Mouse (Mus musculus) forebrain, embryonic 14.5 days (tissue): ENCODE results near the gene Tekt3. TPM values are rescaled to one million over a fixed set of nuclear protein-coding genes. Genes with fewer than 3 reads are reported as not detected.

Source experiments
- ATAC-seq: fragments of 200-750 bp; cut with Nextera tagmentation; 2 replicates; pipeline ENCODE4 v1.8.0; 2017; ENCODE audit warnings: mild to moderate bottlenecking, moderate library complexity
- DNase-seq: peaks from one replicate; pipeline ENCODE4 v3.0.0-alpha.2; 2015; ENCODE audit warnings: low spot score
- H3K27ac ChIP-seq: fragments of 300-500 bp; sonication (generic); 2 replicates; pipeline ENCODE4 v1.5.1; 2014; ENCODE audit warnings: low read depth, mild to moderate bottlenecking, control low read depth, low read length, moderate library complexity
- H3K27me3 ChIP-seq: fragments of 300-500 bp; sonication (generic); replicated peaks from 2 replicates; pipeline ENCODE4 v1.6.1; 2014; ENCODE audit warnings: low read length, control low read depth, mixed read lengths; ENCODE audit not compliant: control insufficient read depth, insufficient read depth
- H3K36me3 ChIP-seq: fragments of 300-500 bp; sonication (generic); 2 replicates; pipeline ENCODE4 v1.6.1; 2014; ENCODE audit warnings: low read length, control low read depth; ENCODE audit not compliant: control insufficient read depth, insufficient read depth
- H3K4me1 ChIP-seq: fragments of 300-500 bp; sonication (generic); 2 replicates; pipeline ENCODE4 v1.6.1; 2014; ENCODE audit warnings: antibody characterized with exemption, low read length, control low read depth; ENCODE audit not compliant: control insufficient read depth, insufficient read depth
- H3K4me2 ChIP-seq: fragments of 300-500 bp; sonication (generic); 2 replicates; pipeline ENCODE4 v1.6.1; 2014; ENCODE audit warnings: mild to moderate bottlenecking, control low read depth, low read length
- H3K4me3 ChIP-seq: fragments of 300-500 bp; sonication (generic); 2 replicates; pipeline ENCODE4 v1.5.1; 2014; ENCODE audit warnings: low read depth, low read length, control low read depth
- H3K9ac ChIP-seq: fragments of 300-500 bp; sonication (generic); 2 replicates; pipeline ENCODE4 v1.6.1; 2014; ENCODE audit warnings: mild to moderate bottlenecking, low read length, control low read depth, moderate library complexity
- H3K9me3 ChIP-seq: fragments of 300-500 bp; sonication (generic); replicated peaks from 2 replicates; pipeline ENCODE4 v1.6.1; 2016; ENCODE audit warnings: low read length, control low read depth, mixed read lengths; ENCODE audit not compliant: control insufficient read depth
- WGBS: fragments of 180-500 bp; shearing (Covaris S2); extraction: QIAGEN DNeasy Blood & Tissue Kit; methylation state at CpG from one replicate; pipeline ENCODE4 v1.1.7; 2014; 5-methylcytosine and 5-hydroxymethylcytosine counted together
- polyA plus RNA-seq: library from polyadenylated mRNA; unstranded; fragments of >200 nt; fragmentation: Nextera tagmentation; extraction: Ambion mirVana; gene quantifications from 2 replicates; pipeline ENCODE4 v1.2.1, GENCODE M21; 2014

The Tekt3 gene
- polyA plus RNA-seq, 1 experiment from 2014 or later = not detected

DNA sequence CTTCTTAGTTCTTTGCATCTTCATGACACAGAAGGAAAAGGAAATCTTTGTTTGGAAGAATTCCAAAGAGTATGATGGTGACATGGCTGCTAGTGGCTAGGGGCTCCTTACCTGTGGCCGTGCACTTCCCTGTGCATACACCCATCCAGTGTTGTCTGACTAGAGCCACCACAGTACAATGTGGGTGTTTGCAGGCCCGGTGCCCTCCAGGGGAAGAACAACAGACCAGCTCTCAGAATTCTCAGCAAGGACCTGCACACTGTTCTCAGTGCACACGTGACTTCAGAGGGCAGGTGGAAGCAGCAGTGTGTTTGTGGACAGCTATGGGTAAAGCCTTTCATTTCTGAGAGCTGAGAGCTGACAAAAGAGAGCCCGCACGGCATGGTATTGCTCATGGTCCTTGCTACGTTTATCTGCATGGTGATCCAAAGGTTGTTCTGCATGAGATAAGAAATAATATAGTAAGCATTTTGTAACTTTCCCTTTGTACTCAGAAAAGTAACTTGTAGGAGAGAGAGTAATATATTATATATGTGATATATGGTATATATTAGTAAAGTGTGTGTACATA is 11.0 kb upstream of the Tekt3 start:
- WGBS = 90% methylated on average over 6 of the region's 6 CpGs
- ATAC-seq = no peak
- Histone ChIP-seq H3K4me1 (no peaks in the 10 kb centered on the region), H3K4me3 (no peak overlapping the region), H3K36me3 (no peaks in the 10 kb centered on the region), H3K9me3 (no peaks in the 10 kb centered on the region), H3K27me3 (no peaks in the 10 kb centered on the region), H3K9ac (no peak overlapping the region), H3K27ac (no peak overlapping the region), H3K4me2 (no peak overlapping the region)
- no peak for DNase-seq

DNA sequence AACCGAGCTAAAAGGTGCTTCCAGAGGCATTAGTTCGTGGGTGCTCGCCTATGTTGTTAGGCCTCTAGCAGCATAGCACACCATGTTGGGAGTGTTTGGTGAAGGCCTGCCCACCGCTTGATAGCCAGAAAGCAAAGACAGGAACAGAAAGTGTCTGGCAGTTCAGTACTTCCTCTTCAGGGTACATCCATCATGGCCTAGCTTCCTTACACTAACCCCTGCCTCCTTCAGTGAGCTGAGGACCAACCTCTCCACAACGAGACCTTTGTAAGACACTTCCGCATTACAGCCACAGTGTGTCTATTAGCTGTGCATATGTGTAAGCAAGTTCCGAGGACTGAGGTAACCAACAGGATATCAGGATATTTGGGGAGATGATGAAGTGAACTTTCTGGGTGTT is 10.4 kb upstream of the Tekt3 start:
- ATAC-seq (no peak), DNase-seq (no peak)
- Histone ChIP-seq H3K27me3 (no peaks in the 10 kb centered on the region), H3K4me1 (no peaks in the 10 kb centered on the region), H3K27ac (no peak overlapping the region), H3K9ac (no peak overlapping the region), H3K4me2 (no peak overlapping the region), H3K36me3 (no peaks in the 10 kb centered on the region), H3K4me3 (no peak overlapping the region), H3K9me3 (no peaks in the 10 kb centered on the region)
- WGBS = 91% methylated on average over 7 of the region's 7 CpGs

DNA sequence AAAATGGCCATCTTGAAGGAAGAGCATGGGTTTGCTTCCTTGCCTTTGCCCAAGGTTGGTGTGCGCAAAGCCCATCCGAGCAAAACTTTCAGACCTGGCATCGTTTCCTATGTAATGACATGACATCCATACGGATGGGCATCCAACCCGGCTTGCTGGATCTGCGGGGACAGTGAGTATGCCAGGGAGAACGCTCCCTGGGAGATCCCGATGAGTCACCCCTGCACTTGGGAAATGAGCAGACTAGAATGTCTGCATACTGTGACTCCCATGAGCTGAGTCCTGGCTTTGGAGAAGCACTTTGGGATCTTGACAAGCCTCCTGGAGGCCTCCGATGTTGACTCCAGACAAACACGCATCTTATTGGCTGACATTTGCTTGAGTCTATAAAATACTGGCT is 9.5 kb upstream of the Tekt3 start:
- 97% methylated on average over 10 of the region's 10 CpGs for WGBS
- ATAC-seq (no peak), DNase-seq (no peak)
- H3K36me3 ChIP-seq = no peaks in the 10 kb centered on the region
- H3K27me3 ChIP-seq = no peaks in the 10 kb centered on the region
- no peak overlapping the region for H3K9ac ChIP-seq
- no peaks in the 10 kb centered on the region for H3K4me1 ChIP-seq
- no peaks in the 10 kb centered on the region for H3K9me3 ChIP-seq
- H3K4me2 ChIP-seq = no peak overlapping the region
- H3K27ac ChIP-seq = no peak overlapping the region
- H3K4me3 ChIP-seq = no peak overlapping the region

DNA sequence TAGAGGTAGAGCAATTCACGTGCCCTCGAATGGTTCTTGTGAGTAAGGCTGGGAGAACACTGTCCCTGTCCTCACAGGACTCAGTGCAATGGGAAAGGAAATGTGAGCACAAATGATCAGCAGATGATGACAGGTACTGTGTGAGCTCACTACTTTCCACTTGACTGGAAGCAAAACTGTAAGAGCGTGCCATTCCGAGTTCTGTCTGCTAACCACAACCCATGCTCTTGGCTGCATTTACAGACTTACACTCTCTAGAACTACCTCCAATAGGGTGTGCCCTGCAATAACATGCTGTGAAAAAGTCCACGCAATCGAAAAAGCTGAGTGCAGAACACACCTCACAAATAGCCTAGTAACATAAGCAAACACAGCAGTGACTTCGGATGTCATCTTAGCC is 5.9 kb upstream of the Tekt3 start:
- Histone ChIP-seq H3K27me3 (no peaks in the 10 kb centered on the region), H3K9ac (no peak overlapping the region), H3K36me3 (no peaks in the 10 kb centered on the region), H3K27ac (no peak overlapping the region), H3K4me3 (no peak overlapping the region), H3K4me2 (no peak overlapping the region), H3K9me3 (no peaks in the 10 kb centered on the region), H3K4me1 (no peaks in the 10 kb centered on the region)
- DNase-seq (no peak), ATAC-seq (no peak)
- WGBS = 92% methylated on average over 7 of the region's 7 CpGs

DNA sequence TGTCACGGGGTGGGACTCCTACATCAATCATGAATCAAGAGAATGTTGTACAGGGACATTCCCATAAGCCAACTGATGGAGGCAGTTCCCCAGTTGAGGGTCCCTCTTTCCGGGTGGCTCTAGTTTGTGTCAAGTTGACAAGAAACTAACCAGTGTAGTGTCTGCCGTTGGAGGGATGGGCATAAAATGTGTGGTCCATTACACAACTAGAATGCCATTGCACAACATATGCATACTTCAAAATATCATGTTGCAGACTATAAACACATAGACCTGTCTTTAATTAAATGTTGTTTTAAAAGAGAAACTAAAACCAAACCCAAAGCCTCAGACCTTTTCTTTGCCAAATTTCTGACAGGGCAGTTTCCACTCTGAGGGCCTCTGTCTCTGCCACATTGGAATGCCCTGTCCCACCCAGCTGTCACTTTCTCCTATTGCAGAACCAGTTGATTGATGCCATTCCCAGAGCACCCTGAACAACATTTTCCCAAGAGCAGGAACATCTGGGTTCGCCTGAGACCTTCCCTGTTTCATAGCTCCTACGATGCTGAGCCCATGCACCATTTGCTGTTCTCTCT is 3.0 kb upstream of the Tekt3 start:
- WGBS = 77% methylated on average over 5 of the region's 5 CpGs
- no peak for DNase-seq
- Histone ChIP-seq H3K4me1 (no peaks in the 10 kb centered on the region), H3K27ac (no peak overlapping the region), H3K4me3 (no peak overlapping the region), H3K9me3 (no peaks in the 10 kb centered on the region), H3K9ac (no peak overlapping the region), H3K36me3 (no peaks in the 10 kb centered on the region), H3K4me2 (no peak overlapping the region), H3K27me3 (no peaks in the 10 kb centered on the region)
- no peak for ATAC-seq

DNA sequence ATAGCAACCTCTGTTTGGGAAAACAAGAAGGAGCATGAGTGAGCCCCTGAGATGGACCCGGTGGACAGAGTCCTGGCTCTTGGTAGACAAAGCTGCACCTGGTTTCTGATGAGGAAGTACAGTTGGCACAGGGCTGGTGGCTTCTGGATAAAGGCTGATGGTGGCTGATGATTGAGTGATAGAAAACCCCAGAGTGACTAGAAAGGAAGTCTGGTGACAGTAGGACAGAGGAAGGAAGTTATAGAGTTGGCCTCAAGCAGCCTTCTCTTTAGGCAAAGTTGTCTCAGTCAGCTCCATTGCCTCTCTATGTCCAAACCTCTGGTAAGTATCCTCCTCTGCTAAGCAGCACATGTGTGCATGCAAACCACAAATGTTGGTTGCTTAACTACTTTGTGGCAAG is 1.5 kb upstream of the Tekt3 start:
- Histone ChIP-seq H3K4me3 (no peak overlapping the region), H3K27me3 (no peaks in the 10 kb centered on the region), H3K9me3 (no peaks in the 10 kb centered on the region), H3K27ac (no peak overlapping the region), H3K9ac (no peak overlapping the region), H3K4me1 (no peaks in the 10 kb centered on the region), H3K36me3 (no peaks in the 10 kb centered on the region), H3K4me2 (no peak overlapping the region)
- 84% methylated on average over 1 of the region's 1 CpGs for WGBS
- no peak for ATAC-seq
- no peak for DNase-seq

DNA sequence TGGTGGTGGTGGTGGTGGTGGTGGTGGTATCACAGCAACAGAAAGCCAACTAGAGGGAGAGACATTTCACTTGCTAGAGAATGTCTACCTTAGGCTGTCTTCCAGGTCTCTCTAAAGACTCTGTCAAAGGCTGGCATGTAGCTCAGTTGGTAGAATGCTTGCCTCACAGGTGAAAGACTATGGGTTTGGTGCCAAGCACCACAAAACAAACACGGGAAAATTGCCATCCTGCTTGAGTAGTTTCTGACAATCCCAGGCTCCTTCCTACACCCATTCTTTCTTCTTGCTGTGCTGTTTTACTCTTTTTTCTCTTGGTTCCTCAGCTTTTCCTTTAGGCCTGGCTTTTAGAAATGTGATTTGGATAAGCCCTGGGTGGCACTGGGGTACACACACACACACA is 5.1 kb downstream of the Tekt3 start:
- ATAC-seq = no peak
- 56% methylated on average over 1 of the region's 1 CpGs for WGBS
- no peak overlapping the region for H3K27ac ChIP-seq

DNA sequence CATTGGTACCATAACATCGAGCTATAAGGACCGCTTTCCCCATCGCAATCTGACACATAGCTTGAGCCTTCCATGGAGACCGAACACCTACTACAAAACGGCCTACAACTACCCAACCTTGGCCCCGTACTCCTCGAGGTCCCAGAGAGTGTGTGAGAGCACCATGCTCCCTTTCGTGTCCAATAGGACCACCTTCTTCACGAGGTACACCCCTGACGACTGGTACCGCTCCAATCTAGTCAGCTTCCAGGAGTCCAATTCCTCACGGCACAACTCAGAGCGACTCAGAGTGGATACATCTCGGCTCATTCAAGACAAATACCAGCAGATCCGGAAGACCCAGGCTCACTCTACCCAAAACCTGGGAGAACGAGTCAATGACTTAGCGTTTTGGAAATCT is 8.6 kb downstream of the Tekt3 start:
- 92% methylated on average over 17 of the region's 17 CpGs for WGBS
- no peak overlapping the region for H3K9ac ChIP-seq
- no peak overlapping the region for H3K27ac ChIP-seq
- H3K9me3 ChIP-seq = no peaks in the 10 kb centered on the region
- H3K4me1 ChIP-seq = no peaks in the 10 kb centered on the region
- H3K4me3 ChIP-seq = no peak overlapping the region
- no peaks in the 10 kb centered on the region for H3K27me3 ChIP-seq
- H3K36me3 ChIP-seq = no peaks in the 10 kb centered on the region
- no peak for ATAC-seq
- no peak overlapping the region for H3K4me2 ChIP-seq
- DNase-seq = no peak

More for the DNA sequence above, 5.1 kb downstream of the Tekt3 start:
- Histone ChIP-seq H3K9me3 (no peaks in the 10 kb centered on the region), H3K4me3 (no peak overlapping the region), H3K36me3 (no peaks in the 10 kb centered on the region), H3K4me2 (no peak overlapping the region), H3K27me3 (no peaks in the 10 kb centered on the region), H3K9ac (no peak overlapping the region), H3K4me1 (no peaks in the 10 kb centered on the region)
- no peak for DNase-seq

DNA sequence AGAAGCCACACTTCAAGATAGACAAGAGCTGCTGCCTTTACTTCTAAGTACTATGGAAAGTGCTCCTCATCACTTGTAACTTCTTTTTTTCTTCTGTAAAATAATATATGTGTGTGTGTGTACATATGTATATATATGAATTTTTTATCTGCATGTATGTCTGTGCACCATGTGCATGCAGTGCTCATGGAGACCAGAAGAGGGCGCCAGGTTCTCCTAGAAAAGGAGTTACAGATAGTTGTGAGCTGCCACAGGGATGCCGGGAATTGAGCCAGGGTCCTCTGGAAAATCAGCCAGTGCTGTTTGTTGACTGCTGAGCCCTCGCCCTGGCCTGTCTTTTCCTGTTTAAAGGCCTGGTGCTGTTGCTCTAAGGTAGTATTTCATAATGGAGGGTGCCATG is 23.1 kb downstream of the Tekt3 start:
- Histone ChIP-seq H3K4me2 (no peak overlapping the region), H3K9me3 (no peaks in the 10 kb centered on the region), H3K36me3 (no peaks in the 10 kb centered on the region), H3K4me3 (no peak overlapping the region), H3K27ac (no peak overlapping the region), H3K9ac (no peak overlapping the region), H3K4me1 (no peaks in the 10 kb centered on the region), H3K27me3 (no peaks in the 10 kb centered on the region)
- ATAC-seq (no peak), DNase-seq (no peak)
- 79% methylated on average over 3 of the region's 3 CpGs for WGBS
